Mouse (Mus musculus) monocyte, adult 2 months (primary cell): ENCODE results near the gene Iqgap2.
A peak's percentile ranks its signal among the peaks of the same experiment; 100 is the strongest.

Experiments used
- DNase-seq, 2 experiments: peaks; one replicate each; pipeline ENCODE4 v3.0.0; 2022; ENCODE audit warnings: low spot score in 2 of 2, low read depth in 1 of 2

Gene Iqgap2

DNA sequence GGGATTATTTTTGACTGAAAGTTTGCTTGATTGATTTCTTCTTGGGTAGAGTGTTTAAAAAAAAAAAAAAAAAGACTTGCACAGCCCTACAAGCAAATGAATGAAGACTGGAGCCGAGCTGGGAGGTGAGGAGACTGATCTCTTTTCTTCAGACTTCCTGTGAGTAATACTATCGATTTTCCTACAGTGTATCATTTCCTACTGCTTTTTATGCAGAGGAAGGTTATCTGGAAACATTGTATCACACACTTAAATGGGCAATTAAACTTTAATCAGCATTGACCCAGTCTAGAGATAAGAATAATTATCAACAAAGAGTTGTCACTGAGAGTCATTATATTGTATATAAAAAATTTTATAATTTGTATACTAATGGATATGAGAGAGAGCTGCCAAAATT lies 261.0 kb downstream of the Iqgap2 start:
- DNase-seq = no peak

DNA sequence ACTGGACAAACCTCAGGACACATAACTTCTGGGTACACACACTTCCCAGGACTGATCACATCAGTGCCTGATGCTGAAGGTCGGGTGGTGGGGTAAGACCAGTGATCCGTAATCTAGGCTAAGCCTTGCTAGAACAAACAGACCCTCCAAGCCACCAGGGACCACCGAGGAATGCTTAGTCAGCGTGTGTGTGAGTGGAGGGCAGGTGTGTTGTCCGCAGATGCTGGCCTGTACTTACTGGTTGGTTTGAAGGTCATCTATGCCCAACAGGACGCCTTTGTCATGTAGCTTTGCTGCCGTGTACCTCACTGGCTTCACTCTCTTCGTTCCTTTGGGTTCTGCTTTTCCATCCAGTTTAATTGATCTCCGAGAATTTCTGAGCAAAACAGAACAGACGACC lies 262.0 kb downstream of the Iqgap2 start:
- DNase-seq = no peak

GRCm38 (mm10) chr13:95626696-95627095 lies 265.0 kb downstream of the Iqgap2 start:
- DNase-seq = no peak

GRCm38 (mm10) chr13:95623042-95623441 lies 268.7 kb downstream of the Iqgap2 start:
- no peak for DNase-seq

GRCm38 (mm10) chr13:95621563-95621962 lies 270.2 kb downstream of the Iqgap2 start:
- no peak for DNase-seq

DNA sequence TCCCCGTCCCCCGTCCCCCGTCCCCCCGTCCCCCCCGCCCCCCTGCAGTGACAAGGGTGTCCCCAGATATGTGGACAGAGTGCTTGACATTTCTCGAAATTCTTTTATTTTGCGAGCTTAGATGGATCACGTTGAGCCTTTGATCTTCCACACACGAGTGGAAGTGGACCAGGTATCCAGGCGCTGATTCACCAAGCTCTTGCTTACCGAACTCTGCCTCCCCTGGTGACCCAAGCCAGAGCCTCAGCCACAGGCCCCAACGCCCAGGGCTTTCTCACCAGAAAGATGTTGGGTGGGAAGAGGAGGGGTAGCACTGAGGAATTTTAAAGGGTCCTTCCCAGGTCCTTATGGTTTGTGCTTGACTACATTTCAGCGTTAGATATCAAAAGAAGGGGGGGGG lies 272.9 kb downstream of the Iqgap2 start:
- no peak for DNase-seq

DNA sequence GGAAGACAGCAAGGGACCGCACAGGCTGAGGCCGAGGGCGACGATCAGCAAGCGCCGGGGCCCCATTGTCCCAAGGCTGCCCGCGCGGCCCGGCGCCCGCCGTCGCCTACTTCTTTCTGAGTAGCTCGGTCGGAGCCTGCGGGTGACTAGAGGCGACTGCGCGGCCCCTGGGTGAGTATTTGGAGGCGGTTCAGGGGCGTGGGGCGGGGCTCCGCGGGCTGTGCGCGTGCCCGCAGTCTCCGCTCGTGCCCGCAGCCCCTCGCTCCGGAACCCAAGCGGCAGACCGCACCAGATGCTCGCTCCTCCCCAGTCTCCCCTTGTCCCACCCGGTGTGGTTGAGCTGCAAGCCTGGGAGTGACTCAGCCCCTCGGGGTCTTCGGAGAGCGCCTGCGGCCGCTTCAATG lies 273.4 kb downstream of the Iqgap2 start, which contains the start of gene F2r:
Gene F2r (minus strand): TSS at position 179 of the 404 bp plus-strand sequence.
- peak; percentile 11 to 21 for DNase-seq

DNA sequence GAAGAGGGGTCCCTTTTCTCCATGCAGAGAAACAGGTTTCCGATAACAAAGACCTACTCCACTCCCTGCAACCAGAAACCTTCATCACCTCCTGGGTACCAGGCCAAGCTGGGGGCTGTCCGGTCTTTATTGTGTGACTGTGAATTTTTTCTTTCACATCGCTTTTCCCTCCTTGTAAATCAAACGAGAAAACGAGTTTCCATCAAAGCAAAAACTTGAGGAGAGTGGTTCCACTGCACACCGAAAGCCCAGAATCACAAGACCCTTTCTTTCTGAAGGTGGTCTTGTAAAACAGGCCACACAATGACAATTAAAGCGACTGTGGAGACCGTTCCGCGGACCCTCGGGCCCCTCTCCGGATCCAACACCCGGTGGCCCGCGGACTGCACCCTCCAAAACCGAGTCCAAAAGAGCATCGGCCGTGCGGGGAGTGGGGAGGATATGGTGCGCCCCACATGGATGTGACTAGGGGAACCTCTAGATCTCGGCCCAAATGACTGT lies 274.0 kb downstream of the Iqgap2 start:
- no peak for DNase-seq

- no peak for DNase-seq
Observed at GRCm38 (mm10) chr13:95617082-95617670, 274.5 kb downstream of the Iqgap2 start.

DNA sequence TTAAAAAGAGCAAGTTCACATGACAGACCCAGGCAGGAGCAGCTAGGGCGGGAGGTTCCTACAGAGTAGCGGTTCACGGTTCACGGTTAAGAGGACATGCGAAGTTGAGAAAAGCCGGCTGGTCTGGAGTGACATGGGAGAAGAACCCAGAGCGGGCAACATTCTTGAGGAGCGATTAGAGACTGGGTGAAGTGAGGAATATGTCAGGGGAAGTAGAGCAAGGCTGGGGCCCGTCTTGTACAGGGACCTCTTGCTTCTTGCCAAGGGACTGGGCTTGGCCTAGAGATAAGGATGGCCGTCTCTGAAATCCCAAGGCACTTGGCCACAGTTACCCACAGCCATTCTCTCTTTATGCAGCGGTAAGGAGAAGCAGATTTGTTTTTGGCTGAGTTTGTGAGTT lies 275.2 kb downstream of the Iqgap2 start:
- DNase-seq = no peak

- no peak for DNase-seq
Observed at GRCm38 (mm10) chr13:95614757-95615156, 277.0 kb downstream of the Iqgap2 start.

DNA sequence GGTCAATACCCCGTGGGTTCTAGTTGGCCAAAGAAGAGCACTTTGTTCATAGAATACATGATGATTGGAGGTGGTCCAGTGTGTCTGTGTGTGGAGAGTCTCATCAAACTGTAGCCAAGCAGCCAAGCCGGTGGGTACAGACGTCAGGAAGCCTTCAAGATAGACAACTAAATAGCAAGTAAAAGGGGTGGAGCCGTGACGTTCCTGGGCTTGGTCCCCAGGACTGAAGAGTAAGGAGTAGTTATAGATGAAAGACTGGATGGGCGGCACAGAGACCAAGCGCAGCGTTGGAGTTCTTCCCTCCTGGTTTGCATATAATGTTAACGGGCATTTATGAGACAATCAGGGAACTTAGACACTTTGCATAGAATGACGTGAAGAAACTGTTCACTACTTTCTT lies 279.5 kb downstream of the Iqgap2 start:
- no peak for DNase-seq

DNA sequence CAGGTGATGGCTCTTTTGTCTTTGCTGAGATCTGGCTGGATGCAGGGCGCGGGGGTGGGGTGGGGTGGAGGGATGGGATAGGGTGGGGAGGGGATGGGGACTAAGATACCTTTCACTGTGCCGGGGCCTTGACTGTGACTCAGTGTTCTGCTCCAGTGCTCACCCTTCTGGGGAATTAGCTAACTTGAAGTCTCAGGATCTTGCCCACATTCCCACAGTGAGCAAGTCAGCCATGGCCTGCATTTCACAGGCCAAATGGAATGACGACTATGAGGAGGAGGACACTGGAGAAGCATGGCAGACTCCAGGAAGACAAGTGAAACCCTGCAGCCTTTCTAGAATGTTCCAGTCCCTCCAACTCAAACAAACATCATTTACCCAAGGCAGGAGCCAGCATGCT lies 280.0 kb downstream of the Iqgap2 start:
- no peak for DNase-seq

GRCm38 (mm10) chr13:95610786-95611562 lies 280.7 kb downstream of the Iqgap2 start:
- no peak for DNase-seq

DNA sequence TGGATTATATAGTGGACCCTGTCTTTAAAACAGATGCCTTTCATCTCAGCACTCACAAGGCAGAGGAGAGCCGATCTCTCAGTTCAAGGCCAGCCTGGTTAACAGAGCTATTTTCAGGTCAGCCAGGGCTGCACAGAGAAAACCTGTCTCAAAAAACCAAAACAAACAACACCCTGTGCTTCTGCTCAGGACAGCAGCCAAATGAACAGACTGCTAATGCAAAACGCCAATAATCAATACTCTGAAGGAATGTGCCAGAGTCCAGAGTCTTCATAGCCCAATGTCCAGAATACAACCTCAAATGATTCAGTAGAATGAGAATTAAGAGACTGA lies 282.7 kb downstream of the Iqgap2 start:
- DNase-seq = no peak

DNA sequence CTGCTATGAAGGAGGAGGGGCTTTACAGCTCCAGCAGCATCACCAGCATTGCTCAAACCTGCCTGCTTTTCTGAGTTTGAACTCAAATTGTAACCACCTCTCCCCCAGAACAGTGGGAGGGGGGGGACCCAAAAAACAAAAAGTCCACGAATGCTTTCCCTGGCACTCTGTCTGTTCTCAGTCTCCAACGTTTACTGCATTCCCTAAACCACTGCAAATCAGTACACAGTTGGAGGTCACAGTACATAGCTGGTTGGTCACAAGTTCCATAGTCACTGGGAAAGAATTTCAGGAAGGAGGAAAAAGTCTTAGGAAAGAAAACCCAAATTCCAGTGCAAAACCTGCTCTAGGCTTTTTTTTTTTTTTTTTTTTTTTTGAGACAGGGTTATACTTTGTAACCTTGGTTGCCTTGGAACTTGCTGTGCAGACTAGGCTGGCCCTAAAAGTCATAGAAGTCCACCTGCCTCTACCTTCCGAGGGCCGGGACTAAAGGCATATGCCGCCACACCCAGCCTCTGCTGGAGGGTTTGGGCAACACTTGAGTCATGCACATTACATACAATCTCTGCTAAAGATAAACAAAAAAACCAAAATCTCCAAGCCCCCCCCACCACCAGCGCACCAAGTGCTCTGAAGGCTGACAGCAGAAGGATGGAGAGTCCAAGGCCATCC lies 283.2 kb downstream of the Iqgap2 start:
- DNase-seq = no peak

DNA sequence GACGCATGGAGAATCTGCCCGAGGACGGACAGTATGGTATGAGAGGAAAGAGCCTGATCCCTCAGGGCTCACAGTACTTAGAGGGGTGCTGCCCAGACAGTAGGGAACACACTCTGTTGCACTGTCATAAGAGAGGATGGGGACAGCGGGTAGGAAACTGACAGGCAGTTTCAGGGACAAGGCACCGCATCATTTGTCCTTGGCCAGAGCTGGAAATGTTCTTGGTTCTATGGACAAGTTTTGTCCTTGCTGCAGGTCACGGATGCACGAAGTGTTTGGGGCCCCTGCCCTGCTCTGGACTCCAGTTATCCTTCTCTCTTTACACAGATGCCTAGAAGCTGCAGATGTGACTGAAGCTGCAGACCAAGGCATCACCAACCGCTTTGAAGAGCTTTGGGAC lies 284.7 kb downstream of the Iqgap2 start:
- DNase-seq = no peak

- no peak for DNase-seq
Observed at GRCm38 (mm10) chr13:95604288-95604687, 287.4 kb downstream of the Iqgap2 start.

DNA sequence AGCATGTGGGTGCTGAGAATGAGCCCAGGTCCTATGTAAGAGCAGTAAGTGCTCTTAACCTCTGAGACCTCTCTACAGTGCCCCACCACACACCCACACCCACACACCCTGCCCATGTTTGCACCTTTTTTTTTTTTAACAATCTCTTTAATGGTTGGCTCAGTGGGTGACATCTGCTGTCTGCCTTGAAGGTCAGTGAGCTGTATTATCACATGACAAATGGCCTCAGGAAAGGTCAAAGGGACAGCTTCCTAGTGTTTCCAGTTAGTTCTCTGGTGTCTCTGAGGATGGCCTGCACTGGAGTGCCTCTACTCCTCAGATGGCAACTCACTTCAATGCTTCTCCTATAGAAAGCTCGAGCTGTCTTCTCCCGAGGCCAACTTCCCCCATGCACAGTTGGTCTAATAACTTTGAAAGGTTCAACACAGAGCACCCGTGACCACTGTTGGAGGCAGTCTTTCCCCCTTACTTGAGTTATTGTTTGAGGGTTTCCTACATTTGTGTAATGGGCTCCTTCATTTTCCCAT lies 291.8 kb downstream of the Iqgap2 start:
- DNase-seq = no peak

GRCm38 (mm10) chr13:95598232-95598920 lies 293.3 kb downstream of the Iqgap2 start:
- DNase-seq = no peak

DNA sequence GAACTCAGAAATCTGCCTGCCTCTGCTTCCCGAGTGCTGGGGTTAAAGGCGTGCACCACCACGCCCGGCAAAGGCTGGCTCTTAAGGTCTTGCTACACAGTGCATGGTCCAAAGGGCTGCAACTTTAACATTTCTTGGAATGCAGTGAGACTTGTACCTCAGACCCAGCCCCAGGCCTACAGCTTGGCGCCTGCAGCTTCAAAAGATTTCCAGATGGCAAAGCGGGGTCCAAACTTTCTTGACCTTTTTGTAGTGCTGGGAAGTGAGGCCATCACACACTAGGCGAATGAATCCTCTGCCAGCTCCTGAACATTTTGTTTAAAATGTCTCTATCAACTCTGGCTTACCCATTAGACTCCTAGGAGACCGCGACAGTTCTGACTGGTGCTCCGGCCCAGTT lies 294.1 kb downstream of the Iqgap2 start:
- no peak for DNase-seq
